Mouse (Mus musculus) left cerebral cortex, adult 11 months (tissue): ENCODE data around the gene Rnf111.
A peak's percentile ranks its signal among the peaks of the same experiment; 100 is the strongest.
"Not testable (repeated sequence)": the region's sequence is repeated elsewhere in the genome, so short reads cannot be mapped to it uniquely, and the experiment has no call there.

Experiments used
- DNase-seq: peaks from one replicate; pipeline ENCODE4 v3.0.0; 2022; ENCODE audit warnings: low spot score

Rnf111 gene

GRCm38 (mm10) chr9:70493038-70493437 lies 10.5 kb downstream of the Rnf111 start:
- DNase-seq: no peak

GRCm38 (mm10) chr9:70491176-70491575 lies 12.3 kb downstream of the Rnf111 start:
- DNase-seq: no peak

GRCm38 (mm10) chr9:70487401-70487800 lies 16.1 kb downstream of the Rnf111 start:
- DNase-seq: no peak

- no peak for DNase-seq
Observed at GRCm38 (mm10) chr9:70485840-70486239, 17.7 kb downstream of the Rnf111 start.

- DNase-seq: no peak
Observed at GRCm38 (mm10) chr9:70483495-70483894, 20.0 kb downstream of the Rnf111 start.

GRCm38 (mm10) chr9:70481872-70482271 lies 21.7 kb downstream of the Rnf111 start:
- no peak for DNase-seq

GRCm38 (mm10) chr9:70477229-70477628 lies 26.3 kb downstream of the Rnf111 start:
- no peak for DNase-seq

- no peak for DNase-seq
Observed at GRCm38 (mm10) chr9:70475777-70476270, 27.7 kb downstream of the Rnf111 start.

- no peak for DNase-seq
Observed at GRCm38 (mm10) chr9:70473400-70473799, 30.1 kb downstream of the Rnf111 start.

- not testable (repeated sequence) for DNase-seq
Observed at GRCm38 (mm10) chr9:70463091-70463490, 40.4 kb downstream of the Rnf111 start.

- DNase-seq: no peak
Observed at GRCm38 (mm10) chr9:70452371-70452770, 51.2 kb downstream of the Rnf111 start.

GRCm38 (mm10) chr9:70449072-70449471 lies 54.5 kb downstream of the Rnf111 start:
- no peak for DNase-seq

GRCm38 (mm10) chr9:70439959-70440358 lies 63.6 kb downstream of the Rnf111 start:
- DNase-seq: no peak

GRCm38 (mm10) chr9:70422661-70423060 lies 80.9 kb downstream of the Rnf111 start:
- no peak for DNase-seq

GRCm38 (mm10) chr9:70421257-70422056 lies 82.1 kb downstream of the Rnf111 start, which contains the start of gene Ccnb2:
Ccnb2 (minus strand) TSS chr9:70421547.
- DNase-seq: peak; percentile 85

- DNase-seq: no peak
Observed at GRCm38 (mm10) chr9:70416412-70416811, 87.1 kb downstream of the Rnf111 start.

GRCm38 (mm10) chr9:70413038-70413437 lies 90.5 kb downstream of the Rnf111 start:
- DNase-seq: no peak

GRCm38 (mm10) chr9:70410668-70411067 lies 92.9 kb downstream of the Rnf111 start:
- DNase-seq: no peak

GRCm38 (mm10) chr9:70409743-70410142 lies 93.8 kb downstream of the Rnf111 start:
- DNase-seq: no peak

GRCm38 (mm10) chr9:70408791-70409190 lies 94.7 kb downstream of the Rnf111 start:
- DNase-seq: no peak

GRCm38 (mm10) chr9:70406596-70406995 lies 96.9 kb downstream of the Rnf111 start:
- no peak for DNase-seq

- DNase-seq: no peak
Observed at GRCm38 (mm10) chr9:70401937-70402539, 101.5 kb downstream of the Rnf111 start.

GRCm38 (mm10) chr9:70396083-70396482 lies 107.4 kb downstream of the Rnf111 start:
- no peak for DNase-seq
